Mouse (Mus musculus) embryonic stem cell, embryonic (primary cell): ENCODE measurements at regions not wholly inside any gene's neighbourhood (a gene's known extent, or its start where the extent isn't known, plus 50 kb on each side); places are given as distances from the start of the nearest gene placed in this dataset.

ENCODE experiments used
- CTCF ChIA-PET, 4 experiments: fragments of 300-600 bp in 2 of 4; fragments of 350-600 bp in 2 of 4; sonication (Branson Sonifier 250); formaldehyde crosslinking; loops; one replicate each; lab custom pipeline; 2022; ENCODE audit warnings: inconsistent platforms in 2 of 4; lab: Charles Lee
- POLR2A ChIA-PET, 4 experiments: fragments of 300-600 bp in 2 of 4; fragments of 350-600 bp in 2 of 4; sonication (Branson Sonifier 250); formaldehyde crosslinking; loops; one replicate each; lab custom pipeline; 2022; ENCODE audit warnings: antibody characterized with exemption in 4 of 4, inconsistent platforms in 1 of 4; lab: Charles Lee

- ChIA-PET POLR2A (no interaction called here), CTCF (no interaction called here)
Measured at GRCm38 (mm10) chr2:171101180-171101579, 369.6 kb downstream of the Dok5 start.

- CTCF ChIA-PET: interaction anchor here in 1 of 4 experiments (0.7 kb wide), 1 partner anchor 42 kb away, joined by 15 read pairs; no protein-coding TSS in a partner anchor
Measured at GRCm38 (mm10) chr2:171120033-171120802, 388.6 kb downstream of the Dok5 start.

GRCm38 (mm10) chr2:171134794-171135193, 403.2 kb downstream of the Dok5 start:
- ChIA-PET POLR2A (no interaction called here), CTCF (no interaction called here)

More at GRCm38 (mm10) chr2:171120033-171120802, 388.6 kb downstream of the Dok5 start:
- POLR2A ChIA-PET: interaction anchor here in 3 of 4 experiments (0.6 to 1.7 kb wide), 4 partner anchors 31 to 1097 kb away, joined by 4 to 6 read pairs (median 4); no protein-coding TSS in a partner anchor
